Comparison of ENCODE assay signal across 8 mouse cellular contexts in the genomic region with DNA sequence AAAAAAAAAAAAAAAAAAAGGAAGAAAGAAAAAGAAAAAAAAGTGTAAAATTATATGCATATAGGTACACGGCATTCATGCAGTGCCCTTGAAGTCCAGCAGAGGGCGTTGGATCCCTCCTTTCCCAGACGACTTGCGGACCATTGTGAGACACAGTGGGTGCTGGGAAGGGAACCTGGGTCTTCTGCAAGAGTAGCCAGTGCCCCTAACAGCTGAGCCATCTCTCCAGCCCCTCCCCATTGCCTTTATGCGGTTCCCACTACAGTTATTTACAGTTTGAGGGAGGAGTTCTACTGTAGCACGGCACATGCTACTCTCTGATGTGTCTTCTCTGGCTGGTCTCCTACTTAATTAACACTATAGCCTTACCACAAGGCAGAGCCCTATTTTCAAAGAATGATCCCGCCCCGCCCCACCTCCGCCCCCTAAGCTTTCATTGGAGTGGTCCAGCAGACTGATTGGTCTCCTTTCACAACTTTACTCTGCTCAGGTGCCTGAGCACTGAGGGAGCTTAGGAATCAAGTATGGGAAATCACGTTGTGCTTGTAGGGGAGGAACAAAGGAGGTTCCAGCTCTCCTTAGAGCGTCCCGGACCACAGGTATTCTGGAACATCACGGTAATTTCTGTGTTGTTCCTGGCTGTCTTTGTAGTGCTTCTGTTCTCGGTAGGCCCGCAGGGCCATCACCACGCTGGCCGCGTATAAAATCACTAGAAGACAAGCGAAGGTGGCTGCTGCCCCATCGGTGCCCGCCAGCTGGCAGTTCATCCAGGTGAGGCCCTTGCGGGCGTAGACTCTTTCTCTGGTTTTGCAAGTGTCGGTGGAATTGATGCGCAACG. TPM values are rescaled to one million over a fixed set of nuclear protein-coding genes. Genes with fewer than 3 reads are reported as not detected.
A peak's percentile ranks its signal among the peaks of the same experiment; 100 is the strongest.
DNase-seq lines count a peak whose midpoint lies in the region; ATAC-seq and TF ChIP-seq lines count a peak whose summit lies in the region.

No protein-coding gene starts in this region.

- intact Hi-C loops in heart, postnatal 36 days (cut with DNase I) = no loop called here

- H3K27ac ChIP-seq in heart, embryonic 14.5 days (replicated peaks in 1 of 2; ENCODE audit: control insufficient read depth in 1 of 2, insufficient read depth in 1 of 2, low read depth in 2 of 2, low read length in 2 of 2) = no peak overlapping the region
- no peak overlapping the region for H3K27ac ChIP-seq in bone marrow macrophage, adult 2 months (ENCODE audit: insufficient read depth, low read depth, low read length)
- H3K27ac ChIP-seq in intestine, postnatal 0 days (ENCODE audit: low read depth, low read length) = no peak overlapping the region
- H3K27ac ChIP-seq in liver, embryonic 15.5 days (replicated peaks) = no peak overlapping the region
- H3K27ac ChIP-seq in neural tube, embryonic 12.5 days = no peak overlapping the region

- H3K4me2 ChIP-seq in heart, embryonic 14.5 days (ENCODE audit: low read length) = peak overlapping the region; percentile 69
- H3K4me2 ChIP-seq in intestine, postnatal 0 days (replicated peaks; ENCODE audit: low read depth) = peak overlapping the region; percentile 28
- peak overlapping the region; percentile 29 for H3K4me2 ChIP-seq in liver, embryonic 15.5 days
- peak overlapping the region; percentile 55 for H3K4me2 ChIP-seq in neural tube, embryonic 12.5 days (replicated peaks)

- H3K9ac ChIP-seq in heart, embryonic 14.5 days (ENCODE audit: low read length) = 0 out of 2 replicates have a peak overlapping the region, but pooled peaks have one; percentile 14
- no peak overlapping the region for H3K9ac ChIP-seq in intestine, postnatal 0 days (ENCODE audit: low read depth, low read length)
- H3K9ac ChIP-seq in liver, embryonic 15.5 days = no peak overlapping the region
- H3K9ac ChIP-seq in neural tube, embryonic 12.5 days = peak overlapping the region; percentile 33

- WGBS in heart, embryonic 14.5 days = 3% methylated on average over 26 of the region's 26 CpGs
- 14% methylated on average over 26 of the region's 26 CpGs for WGBS in intestine, postnatal 0 days
- WGBS in liver, embryonic 15.5 days (ENCODE audit: insufficient replicate concordance) = 5% methylated on average over 26 of the region's 26 CpGs
- 1% methylated on average over 26 of the region's 26 CpGs for WGBS in neural tube, embryonic 12.5 days

- no peaks in the 10 kb centered on the region for H3K9me3 ChIP-seq in heart, embryonic 14.5 days (ENCODE audit: control insufficient read depth, low read length)
- no peaks in the 10 kb centered on the region for H3K9me3 ChIP-seq in intestine, postnatal 0 days (ENCODE audit: control insufficient read depth)
- no peaks in the 10 kb centered on the region for H3K9me3 ChIP-seq in liver, embryonic 15.5 days (replicated peaks)
- no peaks in the 10 kb centered on the region for H3K9me3 ChIP-seq in neural tube, embryonic 12.5 days

- H3K4me3 ChIP-seq in heart, embryonic 14.5 days (ENCODE audit: control insufficient read depth in 1 of 2, insufficient read depth in 1 of 2, low read depth in 1 of 2, low read length in 2 of 2) = peak overlapping the region; percentile 27
- H3K4me3 ChIP-seq in bone marrow macrophage, adult 2 months (ENCODE audit: insufficient read depth, low read length) = peak overlapping the region; percentile 46
- H3K4me3 ChIP-seq in intestine, postnatal 0 days (ENCODE audit: low read depth, low read length) = no peak overlapping the region
- 0 out of 2 replicates have a peak overlapping the region, but pooled peaks have one; percentile 5 for H3K4me3 ChIP-seq in liver, embryonic 15.5 days (replicated peaks)
- H3K4me3 ChIP-seq in neural tube, embryonic 12.5 days = peak overlapping the region; percentile 20

- H3K4me1 ChIP-seq in heart, embryonic 14.5 days (ENCODE audit: control insufficient read depth in 2 of 2, insufficient read depth in 2 of 2, low read length in 2 of 2) = peaks cover 0 to 2% of the 10 kb centered on the region in 2 experiments; a peak in 2 of 4 replicates
- peaks cover 4% of the 10 kb centered on the region; the same call in 1 of the 2 replicates for H3K4me1 ChIP-seq in bone marrow macrophage, adult 2 months (ENCODE audit: control insufficient read depth, insufficient read depth, low read length)
- H3K4me1 ChIP-seq in intestine, postnatal 0 days (replicated peaks; ENCODE audit: control insufficient read depth, insufficient read depth, low read length) = no peaks in the 10 kb centered on the region; the same call in none of the 2 replicates
- peaks cover 16% of the 10 kb centered on the region; the same call in 1 of the 2 replicates for H3K4me1 ChIP-seq in liver, embryonic 15.5 days (replicated peaks)
- H3K4me1 ChIP-seq in neural tube, embryonic 12.5 days = peaks cover 8% of the 10 kb centered on the region

- H3K27me3 ChIP-seq in heart, embryonic 14.5 days (ENCODE audit: control insufficient read depth, insufficient read depth, low read length) = peaks cover 26% of the 10 kb centered on the region
- no peaks in the 10 kb centered on the region for H3K27me3 ChIP-seq in intestine, postnatal 0 days (replicated peaks; ENCODE audit: control insufficient read depth, insufficient read depth, low read length)
- H3K27me3 ChIP-seq in liver, embryonic 15.5 days = peaks cover 61% of the 10 kb centered on the region
- H3K27me3 ChIP-seq in neural tube, embryonic 12.5 days (replicated peaks) = peaks cover 9% of the 10 kb centered on the region; the same call in 1 of the 2 replicates

- no peak for DNase-seq in heart, postnatal 36 days
- DNase-seq in gastrocnemius, postnatal 10 days = no peak

- ATAC-seq in heart, embryonic 14.5 days (ENCODE audit: insufficient number of reproducible peaks, insufficient read depth, low FRiP score, low read depth) = no peak
- ATAC-seq in erythroid progenitor cell, adult 5-6 weeks (replicated peaks; ENCODE audit: low FRiP score, poor library complexity, severe bottlenecking) = 0 out of 2 replicates have a peak, but pooled peaks have one; percentile 26
- ATAC-seq in intestine, postnatal 0 days = no peak
- no peak for ATAC-seq in liver, embryonic 15.5 days (ENCODE audit: insufficient read depth)
- peak; percentile 51; the same call in 1 of the 2 replicates for ATAC-seq in neural tube, embryonic 12.5 days (ENCODE audit: low FRiP score, low read depth)

- no peak for TF ChIP-seq POLR2A in bone marrow macrophage, adult 2 months (IDR thresholded peaks at IDR 0.05; ENCODE audit: borderline replicate concordance, low read depth, low read length)

- H3K36me3 ChIP-seq in heart, embryonic 14.5 days (ENCODE audit: control insufficient read depth, insufficient read depth, low read length) = 0 out of 2 replicates have a peak, but pooled peaks cover 6% of the 10 kb centered on the region
- H3K36me3 ChIP-seq in intestine, postnatal 0 days (ENCODE audit: control insufficient read depth, insufficient read depth) = no peaks in the 10 kb centered on the region; the same call in 1 of the 2 replicates
- H3K36me3 ChIP-seq in liver, embryonic 15.5 days (replicated peaks) = peaks cover 15% of the 10 kb centered on the region
- H3K36me3 ChIP-seq in neural tube, embryonic 12.5 days = no peaks in the 10 kb centered on the region

- peak; percentile 61 for TF ChIP-seq CTCF in bone marrow macrophage, adult 2 months (IDR thresholded peaks at IDR 0.05; ENCODE audit: low read depth, low read length)
- peak; percentile 75 for TF ChIP-seq CTCF in intestine, postnatal 0 days (IDR thresholded peaks at IDR 0.05; ENCODE audit: low read depth)

RNA-seq across cellular contexts. Expression of a gene that starts 14.3 kb away (rescaled TPM):
- polyA plus RNA-seq in heart, embryonic 14.5 days (2014; fragmentation: Nextera tagmentation; extraction: Ambion mirVana) = 0.12 and 0.51 TPM in 2 replicates
- total RNA-seq in heart, postnatal 36 days (2021) = under 1 TPM; 0.14 to 0.19 TPM
- not detected in 2 replicates for polyA plus RNA-seq in bone marrow macrophage, adult 2 months (2012; ENCODE audit: insufficient read depth, insufficient read length, missing spikeins)
- total RNA-seq in erythroid progenitor cell, adult 5-6 weeks (2015; ENCODE audit: low replicate concordance) = not detected in 2 replicates
- not detected in 2 replicates for total RNA-seq in erythroid progenitor cell, adult 5-6 weeks (2017; ENCODE audit: low replicate concordance)
- polyA plus RNA-seq in intestine, postnatal 0 days (2015; fragmentation: Nextera tagmentation; extraction: Ambion mirVana) = 24.9 and 25.0 TPM in 2 replicates
- 0.06 and 0.26 TPM in 2 replicates for polyA plus RNA-seq in liver, embryonic 15.5 days (2015; fragmentation: Nextera tagmentation; extraction: Ambion mirVana)
- polyA plus RNA-seq in neural tube, embryonic 12.5 days (2016; fragmentation: Nextera tagmentation; extraction: Ambion mirVana) = 0.43 and 0.61 TPM in 2 replicates
- total RNA-seq in gastrocnemius, postnatal 10 days (2021) = under 1 TPM; 0.25 to 0.26 TPM

RNA-seq across cellular contexts. Expression of a gene that starts 42.6 kb away (rescaled TPM):
- polyA plus RNA-seq in heart, embryonic 14.5 days (2014; fragmentation: Nextera tagmentation; extraction: Ambion mirVana) = 0.11 TPM in 1 of 2 replicates, not detected in the other
- total RNA-seq in heart, postnatal 36 days (2021) = 1 to 10 TPM in 1 of 2 experiments, under 1 TPM in 1; 0.38 to 1.3 TPM
- polyA plus RNA-seq in bone marrow macrophage, adult 2 months (2012; ENCODE audit: insufficient read depth, insufficient read length, missing spikeins) = not detected in 2 replicates
- not detected in 2 replicates for total RNA-seq in erythroid progenitor cell, adult 5-6 weeks (2015; ENCODE audit: low replicate concordance)
- total RNA-seq in erythroid progenitor cell, adult 5-6 weeks (2017; ENCODE audit: low replicate concordance) = not detected in 2 replicates
- 0.12 TPM in 1 of 2 replicates, not detected in the other for polyA plus RNA-seq in intestine, postnatal 0 days (2015; fragmentation: Nextera tagmentation; extraction: Ambion mirVana)
- polyA plus RNA-seq in liver, embryonic 15.5 days (2015; fragmentation: Nextera tagmentation; extraction: Ambion mirVana) = 0.25 and 0.47 TPM in 2 replicates
- not detected in 2 replicates for polyA plus RNA-seq in neural tube, embryonic 12.5 days (2016; fragmentation: Nextera tagmentation; extraction: Ambion mirVana)
- total RNA-seq in gastrocnemius, postnatal 10 days (2021) = not detected

Comparison
In these comparisons a context has a peak if more than half of its experiments do, and no peak if none do; other contexts are left out.
1. ATAC-seq: peak in erythroid progenitor cell, adult 5-6 weeks (single experiment) and neural tube, embryonic 12.5 days (single experiment); none in heart, embryonic 14.5 days (single experiment), intestine, postnatal 0 days (single experiment) and liver, embryonic 15.5 days (single experiment).
2. H3K9ac ChIP-seq: peak in heart, embryonic 14.5 days (single experiment) and neural tube, embryonic 12.5 days (single experiment); none in intestine, postnatal 0 days (single experiment) and liver, embryonic 15.5 days (single experiment).
3. RNA of a gene that starts 14.3 kb away (polyA plus RNA-seq): 24.9 to 25.0 TPM in intestine, postnatal 0 days; 0.43 to 0.61 TPM in neural tube, embryonic 12.5 days, 0.12 to 0.51 TPM in heart, embryonic 14.5 days, 0.06 to 0.26 TPM in liver, embryonic 15.5 days and not detected in bone marrow macrophage, adult 2 months; every median in the first group is over 10 times any median in the second.
4. Peak in every context shown above with its lines, with median percentiles within 50 percentile points of each other: H3K4me2 ChIP-seq.